Mouse (Mus musculus) cerebellum, adult 8-10 months (tissue): ENCODE data around the gene Acaca.

Experiments used
- DNase-seq: peaks from one replicate; pipeline ENCODE4 v3.0.0; 2022

Acaca gene

GRCm38 (mm10) chr11:84156535-84157262 is 27.2 kb downstream of the Acaca start:
- no peak for DNase-seq

DNA sequence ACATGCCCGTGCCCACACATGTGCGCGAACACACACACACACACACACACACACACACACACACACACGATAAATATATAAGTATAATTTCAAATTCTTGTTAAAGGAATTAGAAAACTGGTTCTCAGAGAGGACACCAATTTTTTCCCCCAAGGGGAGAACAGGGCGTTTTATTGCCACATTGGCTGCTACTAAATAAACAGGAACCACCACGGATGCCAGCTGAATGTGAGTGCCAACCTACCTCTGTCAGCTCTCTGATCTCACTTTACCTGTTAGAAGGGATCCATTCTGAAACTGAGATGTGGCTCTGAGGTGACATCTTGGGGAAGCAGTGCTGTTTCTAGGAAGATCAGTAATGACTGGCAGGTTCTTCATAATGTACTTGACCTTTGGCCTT is 34.7 kb downstream of the Acaca start:
- DNase-seq = no peak

DNA sequence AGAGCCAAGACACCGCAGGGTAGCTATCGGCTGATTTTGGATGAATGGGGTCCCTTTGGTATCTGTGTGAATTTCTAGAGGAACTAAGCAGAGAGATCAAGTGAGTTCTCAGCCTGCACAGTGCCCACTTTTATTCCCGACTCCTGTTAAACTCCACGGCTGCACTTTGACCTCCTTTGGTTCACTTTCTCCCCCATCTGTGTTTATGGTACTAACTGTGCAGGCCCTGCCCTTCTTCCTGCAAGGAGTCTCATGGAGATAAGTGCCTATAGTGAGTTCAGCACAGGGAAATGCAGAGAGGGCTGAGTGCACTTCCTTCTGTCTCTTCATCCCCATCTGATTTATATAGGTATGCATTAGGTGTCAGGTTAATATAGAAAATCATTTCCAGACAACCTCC is 35.1 kb downstream of the Acaca start:
- no peak for DNase-seq

- no peak for DNase-seq
Measured at GRCm38 (mm10) chr11:84167046-84167526, 37.6 kb downstream of the Acaca start, which contains the start of gene Gm11437. Gm11437 (minus strand) TSS chr11:84167476.

DNA sequence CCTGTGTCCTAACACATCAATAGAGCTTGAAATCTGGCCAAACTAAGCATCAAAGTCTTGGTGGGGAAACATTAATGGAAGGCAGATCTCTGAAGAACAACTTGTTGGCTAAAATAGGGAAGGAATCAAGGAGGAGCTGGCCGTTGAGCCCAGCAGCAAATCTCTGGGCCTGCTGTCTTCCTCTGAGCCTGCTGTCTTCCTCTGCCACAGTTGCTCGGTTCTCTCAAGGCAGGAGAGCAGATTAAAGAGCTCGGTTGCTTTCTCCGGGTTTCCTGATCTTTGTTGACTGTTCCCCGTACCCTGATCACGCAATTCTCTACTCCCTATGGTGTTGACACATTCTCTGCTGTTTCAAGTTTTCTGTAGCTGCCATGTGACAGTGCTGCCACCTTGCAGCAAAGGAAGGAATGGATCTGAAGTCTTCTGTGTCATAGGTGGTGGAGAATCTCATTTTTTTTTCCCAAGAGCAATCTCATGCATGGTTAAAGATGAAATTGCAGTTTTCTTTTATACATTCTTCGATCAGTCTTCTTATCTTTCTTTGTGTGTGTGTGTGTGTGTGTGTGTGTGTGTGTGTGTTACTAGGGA is 39.3 kb downstream of the Acaca start:
- DNase-seq = peak; percentile 24

- DNase-seq = no peak
Measured at GRCm38 (mm10) chr11:84172539-84173435, 43.3 kb downstream of the Acaca start.

DNA sequence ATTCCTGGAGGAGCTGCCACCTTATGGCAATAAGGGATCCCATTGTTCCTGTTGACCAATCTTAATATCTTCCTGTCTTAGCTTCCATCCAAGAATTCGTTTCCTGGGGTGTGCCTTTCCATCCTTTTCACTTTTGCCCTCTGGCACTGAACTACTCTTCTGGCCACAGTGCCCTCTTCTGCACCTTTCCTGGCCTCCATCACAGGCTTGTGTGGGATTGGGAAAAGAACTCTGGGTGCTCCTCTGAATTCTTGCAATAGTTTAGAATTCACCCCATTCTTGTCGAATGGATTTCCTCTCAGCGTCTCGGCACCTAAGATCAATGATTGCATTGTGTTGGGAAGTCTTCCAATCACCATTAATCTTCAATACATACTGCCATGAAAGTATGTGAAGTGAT is 49.1 kb downstream of the Acaca start:
- DNase-seq = no peak

DNA sequence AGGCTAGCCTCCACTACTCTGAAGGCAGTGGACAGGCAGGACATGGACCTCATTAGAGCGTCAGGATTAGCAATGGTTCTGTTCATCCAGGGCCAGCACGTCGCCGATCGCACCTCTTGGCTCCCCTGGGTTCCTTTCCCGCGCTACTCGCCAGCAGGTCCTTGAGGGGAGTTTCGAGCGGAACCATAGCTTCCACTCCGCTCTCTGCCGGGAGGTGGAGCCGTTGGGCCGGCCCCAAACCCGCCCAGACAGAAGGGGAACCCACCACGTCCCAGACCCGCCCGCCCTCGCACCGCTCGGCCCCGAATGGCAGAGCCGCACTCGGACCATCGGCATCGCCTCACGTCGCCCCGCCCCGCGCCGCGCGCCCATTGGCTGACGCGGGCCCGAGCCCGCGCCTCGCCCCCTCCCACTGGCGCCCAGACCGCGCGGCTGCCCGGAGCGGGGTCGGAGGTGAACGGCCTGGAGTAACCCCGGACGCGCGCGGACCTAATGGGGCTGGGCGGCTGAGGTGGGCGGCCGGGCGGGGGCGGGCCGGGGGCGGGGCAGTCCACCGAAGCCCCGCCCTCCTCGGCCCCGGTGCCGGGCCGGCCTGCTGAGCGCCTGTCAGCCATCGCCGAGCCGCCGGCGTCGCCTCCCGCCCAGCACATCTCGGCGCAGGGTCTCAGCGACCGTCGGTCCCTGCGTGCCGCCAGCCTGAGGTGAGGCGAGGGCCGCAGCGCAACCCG is 49.9 kb downstream of the Acaca start:
- peak; percentile 93 for DNase-seq

GRCm38 (mm10) chr11:84179954-84180598 is 50.6 kb downstream of the Acaca start:
- peak; percentile 61 for DNase-seq

DNA sequence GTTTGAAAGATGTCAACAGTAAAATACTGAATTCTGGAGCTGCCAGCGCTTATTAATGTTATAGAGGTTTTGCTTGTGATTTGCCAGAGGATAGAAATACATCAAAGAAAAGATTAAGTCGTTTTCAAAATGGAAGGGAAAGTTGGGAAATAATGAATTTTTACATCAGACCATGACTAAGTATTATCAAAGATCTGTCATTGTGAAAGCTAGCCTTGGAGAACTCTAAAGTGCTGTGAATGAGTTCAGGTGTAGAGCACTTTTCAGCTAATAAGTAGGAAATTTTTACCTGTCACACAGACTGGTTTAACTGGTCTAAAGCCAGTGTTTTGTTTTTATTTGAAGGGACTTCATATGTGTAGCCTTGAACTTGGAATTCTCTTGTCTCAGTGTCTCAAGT is 51.8 kb downstream of the Acaca start:
- no peak for DNase-seq

GRCm38 (mm10) chr11:84188530-84188929 is 59.1 kb downstream of the Acaca start:
- no peak for DNase-seq

GRCm38 (mm10) chr11:84190581-84191233 is 61.2 kb downstream of the Acaca start:
- no peak for DNase-seq

DNA sequence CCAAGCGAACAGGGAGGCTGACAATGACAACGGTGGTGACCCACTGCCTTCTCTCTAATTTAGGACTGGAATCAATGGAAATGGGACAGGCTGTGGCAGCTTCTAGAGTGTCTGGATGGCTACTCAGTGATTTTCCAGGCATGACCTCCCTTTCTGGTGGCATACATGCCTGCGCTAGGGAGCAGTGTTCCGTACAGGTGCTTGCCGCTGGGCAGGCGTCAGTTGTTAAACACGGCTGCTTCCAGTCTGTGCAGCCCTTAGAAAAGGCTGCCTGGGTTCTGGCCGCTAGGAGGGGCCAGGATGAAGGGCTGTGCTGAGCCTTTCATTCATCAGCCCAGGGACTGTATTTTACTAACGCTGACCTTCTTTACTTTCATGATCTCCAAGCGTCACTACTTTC is 63.8 kb downstream of the Acaca start:
- no peak for DNase-seq

- no peak for DNase-seq
Measured at GRCm38 (mm10) chr11:84194751-84195150, 65.3 kb downstream of the Acaca start.

DNA sequence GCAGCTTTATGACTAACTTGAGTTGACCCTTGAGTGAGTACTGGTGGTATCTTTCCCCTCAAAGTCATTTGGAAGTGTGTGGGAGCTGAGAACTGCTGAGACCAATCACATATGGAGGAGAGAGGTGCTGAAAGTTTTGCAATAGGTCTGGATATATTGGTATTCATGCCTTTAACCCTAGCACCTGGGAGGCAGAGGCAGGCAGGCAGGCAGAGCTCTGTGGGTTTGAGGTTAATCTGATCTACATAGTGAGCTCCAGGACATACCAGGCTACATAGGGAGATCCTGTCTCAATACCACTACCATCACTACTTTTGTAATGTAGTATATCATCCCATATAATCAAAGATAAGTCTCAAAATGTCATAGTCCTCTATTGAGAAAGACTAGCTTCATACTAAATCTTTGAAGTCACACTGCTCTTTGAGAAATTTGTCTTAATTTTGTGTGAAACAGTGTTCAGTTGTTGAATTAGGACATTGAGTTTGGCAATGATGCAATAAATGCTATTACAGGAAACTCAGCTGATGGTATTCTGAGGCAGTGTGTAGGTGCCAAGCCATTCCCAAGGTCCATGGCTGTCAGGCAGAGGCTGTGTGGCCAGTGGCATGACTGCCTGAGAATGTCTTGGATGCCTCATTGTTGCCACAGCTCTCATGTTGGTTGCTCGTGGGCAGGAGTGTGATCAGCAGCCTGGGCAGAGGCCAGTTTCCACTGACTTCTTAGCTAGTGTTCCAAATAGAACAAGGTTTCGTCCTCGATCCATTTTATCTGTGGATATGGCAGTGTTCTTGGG is 68.3 kb downstream of the Acaca start:
- no peak for DNase-seq

DNA sequence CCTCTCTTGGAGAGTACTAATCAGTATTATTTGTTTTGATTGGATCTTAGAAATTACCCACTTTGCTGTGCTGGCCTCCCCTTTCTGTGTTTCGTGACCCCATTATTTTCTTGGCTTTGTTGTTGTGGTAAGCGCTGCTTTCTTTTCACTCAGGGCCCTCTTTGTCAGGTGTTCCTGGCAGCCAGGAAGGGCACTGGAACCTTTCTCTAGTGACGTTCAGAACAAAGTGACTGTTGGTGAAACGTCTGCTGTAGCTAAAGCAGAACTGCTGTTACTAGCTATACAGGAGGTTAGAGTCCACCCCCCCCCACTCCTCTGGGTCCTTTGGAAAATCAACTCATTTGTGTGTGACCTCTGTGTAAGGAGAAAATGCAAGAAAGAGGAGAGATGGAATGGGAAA is 76.3 kb downstream of the Acaca start:
- DNase-seq = no peak

- no peak for DNase-seq
Measured at GRCm38 (mm10) chr11:84210876-84211275, 81.4 kb downstream of the Acaca start.

- DNase-seq = no peak
Measured at GRCm38 (mm10) chr11:84218951-84219350, 89.5 kb downstream of the Acaca start.

GRCm38 (mm10) chr11:84243562-84243961 is 114.1 kb downstream of the Acaca start:
- DNase-seq = peak; percentile 39

- no peak for DNase-seq
Measured at GRCm38 (mm10) chr11:84247370-84247769, 117.9 kb downstream of the Acaca start.

DNA sequence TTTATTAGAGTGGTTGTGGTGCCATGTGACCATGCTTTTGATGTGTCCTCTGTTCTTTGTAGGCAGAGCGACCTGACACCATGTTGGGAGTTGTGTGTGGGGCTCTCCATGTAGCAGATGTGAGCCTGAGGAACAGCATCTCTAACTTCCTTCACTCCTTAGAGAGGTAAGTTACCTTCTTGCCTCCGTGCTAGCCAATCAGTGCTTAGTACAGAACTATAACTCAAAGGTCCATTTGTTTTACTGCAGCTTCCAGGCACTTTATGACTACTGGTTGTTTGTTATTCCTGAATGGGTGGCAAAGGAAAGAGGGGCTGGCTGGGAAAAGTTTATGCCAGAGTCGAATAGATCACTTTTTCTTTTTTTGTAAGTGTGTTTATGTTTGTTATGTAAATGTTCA is 121.7 kb downstream of the Acaca start:
- no peak for DNase-seq
